Mouse (Mus musculus) c-Kit-positive CD71-positive TER-119-negative erythroid progenitor cells, embryonic 14.5 days (primary cell): ENCODE data around the gene Rpp21.
"Not testable (repeated sequence)": the region's sequence is repeated elsewhere in the genome, so short reads cannot be mapped to it uniquely, and the experiment has no call there.

Experiments
- DNase-seq: peaks from one replicate; pipeline ENCODE4 v3.0.0-alpha.2; 2013; ENCODE audit warnings: low read depth

The Rpp21 gene

DNA sequence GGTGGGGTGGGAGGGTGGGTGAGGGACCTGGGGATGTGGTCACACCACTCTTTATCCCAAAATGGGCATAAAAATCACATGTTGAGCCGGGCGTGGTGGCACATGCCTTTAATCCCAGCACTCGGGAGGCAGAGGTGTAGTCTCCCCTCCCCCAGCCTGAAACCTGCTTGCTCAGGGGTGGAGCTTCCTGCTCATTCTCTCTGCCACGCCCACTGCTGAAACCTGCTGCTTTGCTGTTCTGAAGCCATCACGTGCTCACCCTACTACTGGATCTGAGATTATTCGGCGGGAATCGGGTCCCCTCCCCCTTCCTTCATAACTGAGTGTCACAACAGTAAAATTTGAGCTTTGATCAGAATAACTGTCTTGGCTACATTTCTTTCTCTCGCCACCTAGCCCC is 22.6 kb downstream of the Rpp21 start:
- DNase-seq = not testable (repeated sequence)

DNA sequence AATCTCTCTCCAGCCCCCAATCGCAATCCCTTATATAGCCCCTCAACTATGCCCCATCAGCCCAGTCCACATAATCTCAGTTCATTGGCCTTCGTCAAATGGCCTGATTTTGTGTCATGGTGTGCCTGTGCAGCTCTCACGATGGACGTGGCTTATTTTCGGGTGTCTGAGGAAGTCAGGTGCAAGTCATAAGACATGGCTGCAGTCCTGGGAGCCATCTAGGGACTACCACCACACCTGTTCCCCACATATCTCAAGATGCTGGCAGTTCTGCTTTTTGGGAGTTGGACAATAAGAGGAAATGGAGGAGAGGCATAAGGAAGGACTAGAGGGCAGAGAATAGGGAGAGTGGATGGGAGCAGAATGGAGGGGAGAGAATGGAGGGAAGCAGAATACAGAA is 24.3 kb downstream of the Rpp21 start:
- DNase-seq = no peak

DNA sequence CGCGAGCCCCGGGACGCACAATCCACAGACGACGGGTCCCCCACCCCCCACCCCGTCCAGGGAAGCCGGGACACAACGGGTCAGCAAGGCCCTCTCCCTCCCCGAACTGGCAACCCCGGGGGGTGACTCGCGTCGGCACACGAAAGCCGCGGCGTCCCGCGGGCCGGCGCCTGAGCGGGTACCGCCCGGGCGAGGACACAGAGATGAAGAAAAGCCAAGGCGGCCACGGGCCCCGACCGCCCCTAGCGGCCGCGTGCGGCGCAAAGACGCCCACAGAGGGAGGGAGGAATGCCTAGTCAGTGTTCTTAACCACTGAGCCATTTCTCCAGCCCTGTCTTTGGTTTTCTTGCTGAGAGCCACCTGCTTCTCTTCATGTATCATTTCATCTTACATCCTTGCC is 26.6 kb downstream of the Rpp21 start:
- DNase-seq = peak; percentile 95

DNA sequence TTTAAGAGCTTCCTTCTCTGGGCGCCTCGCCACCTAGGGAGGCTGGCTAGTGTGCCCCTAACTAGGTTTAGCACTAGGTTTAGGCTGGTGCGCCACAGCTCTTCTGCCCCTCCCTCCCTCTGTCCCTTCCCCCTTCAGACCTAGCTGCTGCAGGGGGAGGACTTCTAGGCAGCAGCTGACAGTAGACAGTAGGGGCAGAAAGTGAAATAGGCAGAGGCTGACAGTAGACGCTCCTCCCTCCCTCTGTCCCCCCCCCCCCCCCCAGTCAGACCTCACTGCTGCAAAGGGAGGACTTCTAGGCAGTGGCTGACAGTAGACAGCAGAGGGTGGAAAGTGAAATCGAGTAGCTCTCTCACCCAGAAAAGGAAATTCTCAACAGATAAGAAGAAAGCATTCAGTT is 28.8 kb downstream of the Rpp21 start:
- no peak for DNase-seq

DNA sequence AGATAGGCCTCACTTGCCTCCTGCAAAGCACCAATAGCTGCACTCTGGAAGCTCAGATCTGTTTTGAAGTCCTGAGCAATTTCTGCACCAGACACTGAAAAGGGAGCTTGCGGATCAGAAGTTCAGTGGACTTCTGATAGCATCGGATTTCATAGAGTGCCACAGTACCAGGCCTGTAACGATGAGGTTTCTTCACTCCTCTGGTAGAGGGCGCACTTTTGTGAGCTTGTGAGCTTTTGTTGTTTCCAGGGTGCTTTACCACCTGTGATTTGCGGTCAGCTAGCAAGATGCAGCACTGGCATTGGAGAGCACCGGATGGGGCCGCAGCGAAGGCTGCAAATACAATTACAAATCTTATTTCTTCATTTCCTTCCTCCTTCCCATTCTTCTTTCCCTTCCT is 30.9 kb downstream of the Rpp21 start:
- DNase-seq = no peak

DNA sequence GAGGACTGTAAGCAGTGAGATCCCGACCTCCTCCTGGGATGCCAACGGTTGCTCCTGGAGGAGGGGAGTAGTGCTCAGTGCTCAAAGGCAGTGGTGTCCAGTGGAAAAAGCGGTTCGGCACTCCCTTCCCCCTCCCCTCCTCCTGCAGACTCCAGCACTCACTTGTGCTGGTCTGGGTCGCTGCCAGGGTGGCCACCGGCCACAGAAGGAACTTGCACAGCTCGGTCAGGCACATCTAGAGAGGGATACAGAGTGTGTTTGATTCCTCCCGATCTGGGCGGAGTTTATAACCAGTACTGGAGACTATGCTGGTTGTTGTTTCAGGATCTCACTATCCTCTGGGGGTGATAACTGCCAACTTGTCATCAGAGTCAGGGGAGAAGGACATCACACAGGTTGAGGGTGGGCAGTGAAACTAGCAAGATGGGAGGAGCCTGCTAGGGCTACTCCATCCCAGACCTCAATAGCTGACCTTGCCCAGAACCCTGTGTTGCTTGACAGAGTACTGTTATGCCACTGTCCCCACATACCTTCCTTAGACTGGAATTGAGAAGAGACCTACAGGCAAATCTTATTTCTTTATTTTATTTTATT is 32.5 kb downstream of the Rpp21 start:
- DNase-seq = no peak

DNA sequence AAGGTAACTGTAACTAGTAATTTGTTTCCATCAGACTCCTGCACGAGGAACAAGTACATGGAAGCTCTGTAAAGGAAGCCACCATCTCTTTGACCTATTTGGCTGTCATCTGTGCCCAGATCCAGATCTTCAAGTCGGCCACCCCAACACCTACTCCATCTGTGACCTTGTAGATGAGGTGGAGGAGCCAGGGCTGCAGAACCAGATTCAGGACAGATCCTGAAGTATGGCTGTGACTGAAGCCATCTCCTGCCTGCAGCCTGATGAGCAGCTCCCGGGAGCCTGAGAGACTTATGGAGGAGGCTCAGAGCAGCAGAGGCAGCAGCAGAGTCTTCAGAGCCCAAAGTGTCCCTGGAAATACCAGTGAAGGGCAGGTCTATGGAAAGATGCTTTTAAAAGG is 33.4 kb downstream of the Rpp21 start:
- no peak for DNase-seq

DNA sequence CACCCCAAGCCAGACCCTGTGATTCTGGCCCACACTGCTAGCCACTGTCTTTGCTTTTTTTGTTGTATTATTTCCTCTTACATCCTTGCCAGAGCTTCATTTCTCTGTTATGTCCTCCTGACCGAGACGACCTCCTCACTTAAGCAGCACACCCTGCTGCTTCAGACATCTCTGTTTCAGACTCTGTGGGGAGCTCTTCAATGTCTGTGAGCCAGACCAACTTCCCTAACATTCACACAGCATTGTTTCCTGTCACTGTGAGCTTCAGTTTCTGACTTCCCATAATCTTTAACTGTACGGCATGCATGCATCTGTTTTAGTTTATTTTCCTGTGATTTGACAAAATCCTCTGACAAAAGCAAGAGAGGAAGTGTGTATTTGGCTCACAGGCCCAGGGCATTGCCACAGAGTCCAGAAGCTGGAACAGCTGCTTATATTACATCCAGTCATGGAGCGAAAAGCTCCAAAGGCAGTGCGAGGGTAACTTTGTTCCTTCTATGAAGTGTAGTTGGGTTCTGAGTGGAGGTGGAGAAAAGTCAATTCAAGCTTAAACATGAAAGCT is 39.2 kb downstream of the Rpp21 start:
- no peak for DNase-seq

DNA sequence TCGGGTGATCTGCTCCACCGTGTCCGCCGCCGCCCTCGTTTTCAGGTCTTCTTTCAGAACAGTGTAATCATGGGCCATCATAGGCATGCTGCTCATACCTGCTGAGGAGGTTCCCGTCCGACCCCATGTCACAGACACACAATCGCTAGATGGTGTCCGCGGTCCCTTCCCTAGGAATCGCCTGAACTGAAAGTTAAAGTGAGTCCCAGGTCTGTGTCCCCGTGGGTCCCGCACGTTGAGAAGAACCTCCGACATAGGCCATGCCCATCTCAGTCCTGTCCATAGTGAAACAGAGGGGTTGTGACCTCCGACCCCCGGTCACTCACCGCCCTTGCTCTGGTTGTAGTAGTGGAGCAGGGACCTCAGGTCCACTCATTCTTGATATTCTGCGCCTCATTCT is 42.3 kb downstream of the Rpp21 start:
- no peak for DNase-seq

DNA sequence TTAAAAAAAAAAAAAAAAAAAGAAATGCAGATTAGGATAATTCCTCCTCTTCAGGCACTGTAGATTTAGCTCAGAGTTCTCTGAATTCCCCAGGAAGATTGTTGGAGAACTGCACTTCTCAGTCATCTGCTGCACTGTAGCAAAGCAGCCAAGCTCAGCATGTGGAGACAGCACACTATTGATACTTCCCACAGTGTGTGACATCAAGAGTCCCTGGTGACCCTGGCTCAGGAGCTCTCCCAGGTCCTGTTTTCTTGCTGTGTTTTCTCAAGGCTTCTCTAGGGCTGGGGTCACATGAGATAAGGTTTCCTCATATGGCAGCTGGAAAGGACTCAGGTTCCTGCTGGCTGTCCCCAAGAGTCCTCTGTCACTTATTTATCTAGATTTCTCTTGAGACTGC is 51.0 kb downstream of the Rpp21 start:
- no peak for DNase-seq

DNA sequence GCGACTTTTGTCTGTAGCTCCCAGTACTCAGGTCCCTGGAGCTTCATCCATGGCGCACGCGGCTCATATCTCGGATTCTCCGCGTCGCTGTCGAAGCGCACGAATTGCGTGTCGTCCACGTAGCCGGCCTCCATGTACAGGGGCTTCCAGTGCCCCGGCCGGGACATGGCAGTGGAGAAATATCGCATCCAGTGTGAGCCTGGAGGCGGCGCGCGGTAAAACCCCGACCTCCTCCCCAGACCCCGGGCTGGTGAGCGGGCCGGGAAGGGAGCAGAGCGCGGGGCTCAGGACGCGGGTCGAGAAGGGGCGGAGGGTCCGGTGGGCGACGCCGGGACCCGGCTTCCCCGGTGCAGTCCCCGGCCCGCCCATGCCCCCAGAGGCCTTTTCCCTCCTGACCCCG is 52.0 kb downstream of the Rpp21 start:
- no peak for DNase-seq
